Mouse (Mus musculus) CD4-positive, CD25-positive, alpha-beta regulatory T cell, adult 9 weeks (primary cell): ENCODE results near the gene Tap1. TPM values are rescaled to one million over a fixed set of nuclear protein-coding genes. Genes with fewer than 3 reads are reported as not detected.

Source experiments
- polyA plus RNA-seq: library from polyadenylated mRNA; unstranded; fragments of 100-300 nt; shearing (Covaris generic); gene quantifications from one replicate; pipeline ENCODE4 v1.2.1, GENCODE M21; 2017

The Tap1 gene
- 423 TPM for polyA plus RNA-seq

DNA sequence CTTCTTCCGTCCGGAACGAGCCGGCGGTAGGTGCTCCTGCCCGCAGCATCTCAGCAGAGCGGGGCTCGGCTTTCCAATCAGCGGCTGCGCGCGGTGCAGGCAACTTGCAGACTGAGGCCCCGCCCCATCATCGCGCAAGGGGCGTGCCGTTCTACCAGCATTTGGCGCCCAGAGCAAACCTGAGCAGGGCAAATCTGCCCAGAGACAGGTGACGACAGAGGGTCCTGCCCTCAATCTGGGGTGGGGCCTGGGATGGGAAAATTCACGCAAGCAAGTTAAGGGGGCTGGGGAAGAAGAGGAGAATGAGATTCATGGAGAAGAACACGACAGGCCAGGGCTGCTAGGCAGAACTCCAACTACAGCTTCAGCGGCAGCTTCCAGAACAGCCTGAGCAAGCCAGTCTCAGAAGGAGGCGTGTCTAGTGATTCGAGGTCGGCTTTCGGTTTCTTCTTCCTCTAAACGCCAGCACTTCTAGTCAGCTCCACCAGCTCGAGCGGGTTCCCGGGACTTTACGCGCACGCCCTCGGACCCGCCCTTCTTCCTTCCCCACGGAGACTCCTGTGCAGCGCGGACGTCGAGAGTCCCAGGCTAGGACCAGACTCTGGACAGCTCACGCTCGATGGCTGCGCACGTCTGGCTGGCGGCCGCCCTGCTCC, at the start of gene Tap1, which contains the start of gene Psmb9:
Gene Tap1, plus strand, starts transcription at position 293 of the 656 bp plus-strand sequence.
Gene Psmb9, minus strand, starts transcription at position 504 of the 656 bp plus-strand sequence.

DNA sequence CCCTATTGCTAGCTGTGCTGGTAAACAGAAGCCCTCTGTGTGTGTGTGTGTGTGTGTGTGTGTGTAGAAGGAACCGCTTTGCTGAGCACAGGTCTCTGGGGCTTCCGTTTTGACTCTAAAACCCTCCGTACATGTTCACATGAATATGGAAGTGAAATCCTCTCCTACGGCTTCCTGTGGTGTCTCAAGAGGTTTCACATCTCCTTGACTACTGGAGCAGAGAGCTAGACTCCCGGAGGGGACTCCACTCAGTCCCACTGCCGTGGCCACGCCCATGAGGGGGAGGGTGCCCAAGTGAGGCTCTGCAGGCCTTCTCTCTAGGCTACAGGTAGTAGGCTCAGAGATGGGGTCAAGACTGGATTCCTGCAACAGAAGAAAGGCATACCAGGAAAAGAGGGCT, 44.3 kb upstream of the Tap1 start, which contains the start of gene H2-DMb2:
Gene H2-DMb2, plus strand, starts transcription at position 275 of the 400 bp plus-strand sequence.

DNA sequence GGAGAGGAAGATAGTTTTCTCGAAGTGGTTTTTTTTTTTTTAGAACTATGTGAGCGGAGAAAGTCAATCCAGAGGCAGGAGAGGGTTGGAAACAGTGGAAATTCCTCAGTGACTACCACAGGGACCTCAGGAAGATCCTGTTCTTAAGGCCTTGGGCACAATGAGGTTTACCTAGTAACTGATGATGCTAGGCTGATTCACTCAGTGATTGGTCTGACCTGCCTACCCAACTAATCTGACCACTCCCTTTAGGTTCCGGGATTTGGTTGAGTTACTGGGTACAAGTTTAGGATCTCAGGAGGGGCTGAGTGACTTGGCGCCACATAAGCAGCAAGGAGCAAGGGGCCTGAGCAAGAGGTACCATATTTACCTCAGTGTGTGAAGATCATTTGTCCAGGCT, 34.4 kb upstream of the Tap1 start, which contains the start of gene H2-DMb1:
Gene H2-DMb1, plus strand, starts transcription at position 150 of the 400 bp plus-strand sequence.

DNA sequence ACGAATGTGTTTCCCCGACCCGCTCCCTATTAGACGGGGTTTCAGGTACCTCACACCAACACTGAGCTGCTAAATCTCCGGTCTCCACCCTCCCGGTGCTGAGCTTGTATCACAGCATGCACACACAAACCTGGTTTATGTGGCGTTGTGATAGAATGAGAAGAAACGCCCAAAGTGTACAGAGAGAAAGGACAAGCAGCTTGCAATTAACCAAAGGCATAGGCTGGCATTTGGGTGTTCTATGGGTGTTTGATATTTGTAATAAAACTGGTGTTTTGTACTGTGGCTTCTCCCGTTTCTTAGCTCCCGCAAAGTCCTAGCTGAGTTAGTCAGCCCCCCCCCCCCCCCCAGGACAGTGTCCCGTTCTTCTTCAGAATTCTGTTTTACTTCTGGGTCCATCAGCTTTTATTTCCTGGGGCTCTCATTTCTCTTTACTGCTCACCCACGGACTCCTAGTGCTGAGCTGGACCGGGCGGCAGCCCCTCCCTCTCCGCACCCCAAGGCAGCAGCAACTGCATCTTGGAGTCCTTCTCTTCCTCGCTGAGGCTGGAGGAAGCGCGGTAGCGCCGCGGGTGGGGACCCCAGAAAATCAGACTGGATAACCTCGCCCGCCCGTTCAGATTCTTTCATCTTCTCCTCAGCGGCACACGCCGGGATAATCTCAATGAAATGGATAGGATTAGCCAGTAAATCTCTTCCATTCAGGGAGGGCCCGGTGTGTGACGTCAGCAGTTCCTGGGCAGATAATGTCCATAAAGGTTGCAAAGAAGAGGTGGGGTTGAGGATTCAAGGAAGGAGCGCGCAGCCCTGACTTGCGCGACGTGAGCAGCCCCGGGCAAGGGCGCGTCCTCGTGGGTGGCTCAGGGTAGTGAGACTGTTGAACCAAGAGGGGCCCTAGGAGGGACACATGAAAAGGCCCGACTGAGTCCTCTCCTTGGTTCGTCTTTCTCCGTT, 9.9 kb downstream of the Tap1 start, which contains the start of gene Psmb8:
Gene Psmb8, plus strand, starts transcription at position 781 of the 954 bp plus-strand sequence.

DNA sequence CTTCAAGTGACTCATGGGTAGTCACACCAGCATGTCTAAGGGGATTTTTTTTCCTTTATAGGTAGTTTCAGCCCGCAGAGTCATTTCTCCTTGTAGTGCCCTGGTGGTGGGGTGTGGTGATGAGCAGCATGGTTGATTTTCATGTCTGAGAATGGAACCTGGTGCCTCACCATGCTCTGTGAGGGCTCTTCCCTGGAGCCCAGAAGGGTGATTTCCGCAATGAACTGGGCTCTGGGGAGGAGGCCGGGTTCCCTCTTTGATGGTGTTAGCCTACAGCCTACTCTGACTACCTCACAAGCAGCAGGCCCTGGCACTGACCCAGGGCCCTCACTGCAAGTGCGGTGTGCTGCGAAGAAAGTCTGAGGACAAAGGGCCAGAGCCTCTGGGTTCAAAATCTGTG, 16.1 kb downstream of the Tap1 start, which contains the start of gene Tap2:
Gene Tap2, plus strand, starts transcription at position 84 of the 400 bp plus-strand sequence.

DNA sequence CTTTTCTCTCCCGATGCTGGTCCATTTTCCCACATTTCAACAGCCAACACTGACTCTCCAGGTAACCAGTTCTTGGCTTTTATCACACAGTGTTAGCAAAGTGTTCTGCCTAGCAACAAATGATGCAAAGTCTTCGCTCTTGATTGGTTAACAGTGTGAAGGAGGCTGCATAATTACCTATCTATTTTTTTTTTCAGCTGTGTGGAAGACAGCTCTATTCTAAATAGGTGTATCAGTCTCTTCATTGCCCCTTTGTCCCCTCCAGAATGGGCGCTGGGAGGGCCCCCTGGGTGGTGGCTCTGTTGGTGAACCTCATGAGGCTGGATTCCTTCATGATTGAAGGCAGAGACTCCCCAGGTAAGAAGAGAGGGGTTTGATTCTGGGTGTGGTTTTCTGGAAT, 51.4 kb downstream of the Tap1 start, which contains the start of gene H2-Ob:
Gene H2-Ob, plus strand, starts transcription at position 198 of the 400 bp plus-strand sequence.

Other genes with a start within 250 kb of the Tap1 start
- 152 TPM for gene Pfdn6, start 247.2 kb upstream of the Tap1 start, polyA plus RNA-seq
- 76.0 TPM for gene Wdr46, start 246.9 kb upstream of the Tap1 start, polyA plus RNA-seq
- gene B3galt4, start 236.1 kb upstream of the Tap1 start, polyA plus RNA-seq = 46.4 TPM
- gene Vps52, start 231.7 kb upstream of the Tap1 start, polyA plus RNA-seq = 90.1 TPM
- gene Rps18, start 231.6 kb upstream of the Tap1 start, polyA plus RNA-seq = 3,509 TPM
- 12,738 TPM for gene H2-K1, start 187.2 kb upstream of the Tap1 start, polyA plus RNA-seq
- 15.2 TPM for gene Ring1, start 162.9 kb upstream of the Tap1 start, polyA plus RNA-seq
- 37.9 TPM for gene H2-Ke6, start 159.5 kb upstream of the Tap1 start, polyA plus RNA-seq
- 157 TPM for gene Slc39a7, start 155.9 kb upstream of the Tap1 start, polyA plus RNA-seq
- 23.4 TPM for gene Rxrb, start 155.7 kb upstream of the Tap1 start, polyA plus RNA-seq
- gene Col11a2, start 148.1 kb upstream of the Tap1 start, polyA plus RNA-seq = 2.1 TPM
- 37.0 TPM for gene H2-Oa, start 95.2 kb upstream of the Tap1 start, polyA plus RNA-seq
- 119 TPM for gene H2-DMa, start 68.0 kb upstream of the Tap1 start, polyA plus RNA-seq
- 109 TPM for gene Brd2, start 64.9 kb upstream of the Tap1 start, polyA plus RNA-seq
- 5.8 TPM for gene H2-DMb2, start 44.2 kb upstream of the Tap1 start, polyA plus RNA-seq
- 1.5 TPM for gene H2-DMb1, start 34.5 kb upstream of the Tap1 start, polyA plus RNA-seq
- gene Psmb9, start 211 bp downstream of the Tap1 start, polyA plus RNA-seq = 573 TPM
- gene Psmb8, start 10.2 kb downstream of the Tap1 start, polyA plus RNA-seq = 1,461 TPM
- 432 TPM for gene Tap2, start 16.0 kb downstream of the Tap1 start, polyA plus RNA-seq
- 94.0 TPM for gene H2-Ob, start 51.4 kb downstream of the Tap1 start, polyA plus RNA-seq
- 19.6 TPM for gene H2-Ab1, start 70.1 kb downstream of the Tap1 start, polyA plus RNA-seq
- gene H2-Aa, start 100.3 kb downstream of the Tap1 start, polyA plus RNA-seq = 15.2 TPM
- 10.9 TPM for gene H2-Eb1, start 118.3 kb downstream of the Tap1 start, polyA plus RNA-seq
- 0.07 TPM for gene H2-Eb2, start 138.1 kb downstream of the Tap1 start, polyA plus RNA-seq
- 0.46 TPM for gene Btnl2, start 167.3 kb downstream of the Tap1 start, polyA plus RNA-seq
- gene Btnl1, start 189.6 kb downstream of the Tap1 start, polyA plus RNA-seq = not detected
- 2.0 TPM for gene BC051142, start 211.3 kb downstream of the Tap1 start, polyA plus RNA-seq